Mouse (Mus musculus): ENCODE measurements around the gene Eef2. TPM values are rescaled to one million over a fixed set of nuclear protein-coding genes. Genes with fewer than 3 reads are reported as not detected.
A peak's percentile ranks its signal among the peaks of the same experiment; 100 is the strongest.
"Not testable (repeated sequence)": the region's sequence is repeated elsewhere in the genome, so short reads cannot be mapped to it uniquely, and the experiment has no call there.

Gene Eef2
- total RNA-seq, 2 experiments from 2014 or later, result 1,326 to 1,351 TPM

GRCm38 (mm10) chr10:81181860-81182259 is 5.4 kb downstream of the Eef2 start:
- DNase-seq, result not testable (repeated sequence)

- DNase-seq, result peak; percentile 96
Measured at GRCm38 (mm10) chr10:81182336-81183333, 6.2 kb downstream of the Eef2 start, which contains the start of gene Dapk3. Gene Dapk3 (plus strand): TSS chr10:81183005.

- DNase-seq, result no peak
Measured at GRCm38 (mm10) chr10:81183805-81184204, 7.4 kb downstream of the Eef2 start, which contains the start of gene 4930442H23Rik. Gene 4930442H23Rik (minus strand): TSS chr10:81183849.

- DNase-seq, result no peak
Measured at GRCm38 (mm10) chr10:81184765-81185164, 8.3 kb downstream of the Eef2 start.

GRCm38 (mm10) chr10:81187161-81187560 is 10.7 kb downstream of the Eef2 start:
- no peak for DNase-seq

GRCm38 (mm10) chr10:81189821-81190220 is 13.4 kb downstream of the Eef2 start:
- no peak for DNase-seq

- peak; percentile 62 for DNase-seq
Measured at GRCm38 (mm10) chr10:81190236-81190911, 13.9 kb downstream of the Eef2 start.

GRCm38 (mm10) chr10:81190912-81191321 is 14.5 kb downstream of the Eef2 start:
- DNase-seq, result no peak

GRCm38 (mm10) chr10:81191342-81191982 is 15.0 kb downstream of the Eef2 start:
- DNase-seq, result peak; percentile 43

GRCm38 (mm10) chr10:81192270-81192967 is 16.0 kb downstream of the Eef2 start:
- peak; percentile 86 for DNase-seq

GRCm38 (mm10) chr10:81192968-81193501 is 16.6 kb downstream of the Eef2 start:
- peak; percentile 63 for DNase-seq

- DNase-seq, result peak; percentile 88
Measured at GRCm38 (mm10) chr10:81193991-81194774, 17.8 kb downstream of the Eef2 start.

- DNase-seq, result peak; percentile 59
Measured at GRCm38 (mm10) chr10:81195300-81195699, 18.9 kb downstream of the Eef2 start.

GRCm38 (mm10) chr10:81196470-81197065 is 20.1 kb downstream of the Eef2 start:
- DNase-seq, result peak; percentile 67

GRCm38 (mm10) chr10:81197305-81197704 is 20.9 kb downstream of the Eef2 start:
- DNase-seq, result peak; percentile 64

GRCm38 (mm10) chr10:81198230-81198629 is 21.8 kb downstream of the Eef2 start:
- DNase-seq, result peak; percentile 79

- no peak for DNase-seq
Measured at GRCm38 (mm10) chr10:81198990-81199389, 22.6 kb downstream of the Eef2 start.

- DNase-seq, result peak; percentile 39
Measured at GRCm38 (mm10) chr10:81200141-81200540, 23.7 kb downstream of the Eef2 start.

GRCm38 (mm10) chr10:81200605-81201287 is 24.3 kb downstream of the Eef2 start:
- peak; percentile 46 for DNase-seq

Measured in heart, postnatal 4 days (tissue).